Mouse (Mus musculus) liver, embryonic 14 days (tissue): ENCODE results near the gene Asf1b. TPM values are rescaled to one million over a fixed set of nuclear protein-coding genes. Genes with fewer than 3 reads are reported as not detected.

Source experiments
- polyA plus RNA-seq: library from polyadenylated mRNA; depleted of rRNA; stranded (reverse); fragments of >200 nt; gene quantifications from 2 replicates; pipeline ENCODE4 v1.2.3, GENCODE M21; 2012; rRNA removed

Asf1b gene
- 76.0 and 107 TPM in 2 replicates for polyA plus RNA-seq

DNA sequence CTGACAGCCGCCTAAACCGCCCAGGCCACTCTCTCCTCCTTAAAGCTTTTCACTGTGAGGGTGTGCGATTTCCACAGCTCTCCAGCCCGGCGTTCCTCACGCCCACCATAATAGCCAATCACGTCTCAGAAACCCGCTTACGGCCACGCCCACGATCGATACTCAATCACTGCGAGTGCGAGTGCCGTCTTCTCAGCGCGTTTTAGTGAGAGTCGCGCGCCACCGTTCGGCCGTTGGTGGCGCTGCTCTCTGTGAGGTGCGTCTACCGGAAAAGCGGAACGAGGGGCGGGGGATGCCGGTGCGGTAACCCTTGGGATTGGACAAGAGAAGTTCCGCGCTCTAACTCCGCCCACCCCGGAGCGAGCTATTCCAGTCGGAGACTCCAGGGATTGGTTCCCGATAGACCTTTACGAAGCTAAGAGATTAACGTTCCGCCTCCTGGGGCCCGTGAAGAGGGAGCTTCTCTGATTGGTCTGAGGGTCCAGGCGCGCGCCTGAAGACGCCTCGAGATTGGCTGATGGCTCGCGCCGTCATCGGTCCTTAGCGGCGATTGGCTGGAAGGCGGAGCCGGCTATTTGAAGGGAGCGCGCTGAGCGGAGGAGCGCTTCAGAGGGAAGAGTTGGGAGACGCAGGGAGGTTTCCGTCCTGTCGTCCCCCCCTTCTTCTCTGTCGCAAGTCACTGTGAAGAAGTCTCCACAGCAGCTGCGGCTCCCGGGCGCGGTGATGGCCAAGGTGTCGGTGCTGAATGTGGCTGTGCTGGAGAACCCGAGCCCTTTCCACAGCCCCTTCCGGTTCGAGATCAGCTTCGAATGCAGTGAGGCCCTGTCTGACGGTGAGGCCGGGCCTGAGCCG lies at the start of gene Asf1b, which contains the start of gene Gm10644:
Gene Asf1b, plus strand, starts transcription at position 402 of the 852 bp plus-strand sequence.
Gene Gm10644, minus strand, starts transcription at position 100 of the 852 bp plus-strand sequence.

GRCm38 (mm10) chr8:83972150-83973120 lies 17.1 kb downstream of the Asf1b start, which contains the start of gene Prkaca:
Gene Prkaca (plus strand): TSS chr8:83972993.

GRCm38 (mm10) chr8:83997511-83998141 lies 42.3 kb downstream of the Asf1b start, which contains the start of gene Samd1:
Gene Samd1 (plus strand): TSS chr8:83997672.

DNA sequence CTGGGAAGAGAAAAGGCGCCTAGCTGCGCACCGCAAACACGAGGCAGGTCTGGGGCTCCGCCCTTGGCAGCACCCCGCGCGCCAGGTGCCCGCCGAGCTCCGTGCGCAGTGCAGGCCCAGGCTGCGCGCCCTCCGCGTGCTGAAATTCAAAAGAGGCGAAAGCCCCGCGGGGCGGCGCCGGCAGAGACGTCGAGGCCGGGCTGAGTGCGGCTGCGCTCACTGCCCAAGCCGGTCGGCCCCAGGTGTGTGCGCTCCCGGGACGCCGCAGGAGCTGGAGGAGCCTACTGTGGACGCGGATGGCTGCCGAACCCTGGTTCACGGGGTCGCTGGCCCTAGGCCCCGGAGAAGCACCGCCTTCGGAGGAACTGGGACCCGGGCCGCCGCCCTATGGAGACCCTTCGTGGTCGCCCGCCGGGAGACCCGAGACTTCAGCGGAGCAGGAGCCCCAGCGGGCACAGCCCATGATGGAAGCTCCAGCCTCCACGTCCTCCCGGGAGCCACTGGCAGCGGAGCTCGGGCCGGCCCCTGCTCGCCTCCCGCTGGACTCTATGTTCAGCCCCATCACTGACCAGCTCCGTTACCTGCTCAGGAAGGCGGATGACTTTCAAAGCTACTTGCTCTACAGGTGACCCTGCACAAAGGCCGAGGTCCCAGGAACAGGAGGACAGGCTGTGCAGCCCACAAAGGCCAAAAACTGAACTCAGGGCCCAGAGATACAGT lies 46.1 kb downstream of the Asf1b start, which contains the start of gene 1700067K01Rik:
Gene 1700067K01Rik, plus strand, starts transcription at position 222 of the 720 bp plus-strand sequence.

GRCm38 (mm10) chr8:84011705-84012498 lies 56.6 kb downstream of the Asf1b start, which contains the start of gene 2210011C24Rik:
Gene 2210011C24Rik (minus strand): TSS chr8:84012171.

Other genes starting within 250 kb of the Asf1b start
- gene Ddx39, start 240.3 kb upstream of the Asf1b start, polyA plus RNA-seq: 103 and 125 TPM in 2 replicates
- gene Adgre5, start 214.2 kb upstream of the Asf1b start, polyA plus RNA-seq: 8.4 and 11.5 TPM in 2 replicates
- 3.9 and 4.2 TPM in 2 replicates for gene Adgrl1, start 55.4 kb upstream of the Asf1b start, polyA plus RNA-seq
- 0.25 and 0.36 TPM in 2 replicates for gene Gm10644, start 302 bp upstream of the Asf1b start, polyA plus RNA-seq
- gene Prkaca, start 17.5 kb downstream of the Asf1b start, polyA plus RNA-seq: 23.3 and 26.2 TPM in 2 replicates
- 30.8 and 33.2 TPM in 2 replicates for gene Samd1, start 42.2 kb downstream of the Asf1b start, polyA plus RNA-seq
- gene 1700067K01Rik, start 46.0 kb downstream of the Asf1b start, polyA plus RNA-seq: 0.42 and 0.55 TPM in 2 replicates
- gene 2210011C24Rik, start 56.7 kb downstream of the Asf1b start, polyA plus RNA-seq: not detected in 2 replicates
- gene Palm3, start 66.0 kb downstream of the Asf1b start, polyA plus RNA-seq: 0.09 and 0.25 TPM in 2 replicates
- gene Il27ra, start 87.1 kb downstream of the Asf1b start, polyA plus RNA-seq: 0.62 and 0.74 TPM in 2 replicates
- 0.10 TPM in 1 of 2 replicates, not detected in the other for gene Rln3, start 89.5 kb downstream of the Asf1b start, polyA plus RNA-seq
- 0.31 and 0.36 TPM in 2 replicates for gene Gm10643, start 109.6 kb downstream of the Asf1b start, polyA plus RNA-seq
- gene Rfx1, start 111.3 kb downstream of the Asf1b start, polyA plus RNA-seq: 3.6 and 4.5 TPM in 2 replicates
- gene Dcaf15, start 149.3 kb downstream of the Asf1b start, polyA plus RNA-seq: 15.6 TPM in 2 replicates
- gene Podnl1, start 170.5 kb downstream of the Asf1b start, polyA plus RNA-seq: 0.02 and 0.03 TPM in 2 replicates
- 3.1 and 3.2 TPM in 2 replicates for gene Cc2d1a, start 192.4 kb downstream of the Asf1b start, polyA plus RNA-seq
- 0.08 and 0.15 TPM in 2 replicates for gene 4930432K21Rik, start 192.5 kb downstream of the Asf1b start, polyA plus RNA-seq
- gene Nanos3, start 229.7 kb downstream of the Asf1b start, polyA plus RNA-seq: 0.14 and 0.15 TPM in 2 replicates